Mouse (Mus musculus) embryo, embryonic 9.5 days (tissue): Measurements from ENCODE around the gene Arhgef33.

Source experiments
- DNase-seq: peaks from one replicate; pipeline ENCODE4 v3.0.0-alpha.2; 2017; ENCODE audit errors: extremely low spot score

Gene Arhgef33

DNA sequence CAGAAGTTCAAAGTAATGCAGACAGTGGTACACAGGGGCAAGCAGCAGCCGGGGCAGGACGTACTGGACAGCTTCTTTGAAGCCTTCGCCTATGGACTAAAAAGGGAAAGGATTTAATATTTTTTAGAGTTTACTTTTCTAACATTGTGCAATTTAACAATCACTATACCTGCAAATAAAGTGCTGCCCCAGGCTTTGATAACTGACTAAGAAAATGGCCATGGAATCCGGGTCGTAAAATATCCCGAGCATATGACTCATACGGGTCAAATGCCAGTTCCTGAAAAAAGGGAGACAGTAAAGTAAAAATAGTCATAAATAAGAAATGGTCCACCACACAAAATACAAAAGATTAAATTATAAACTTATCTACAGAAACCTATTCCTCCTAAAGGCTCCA, 138.2 kb downstream of the Arhgef33 start:
- no peak for DNase-seq

DNA sequence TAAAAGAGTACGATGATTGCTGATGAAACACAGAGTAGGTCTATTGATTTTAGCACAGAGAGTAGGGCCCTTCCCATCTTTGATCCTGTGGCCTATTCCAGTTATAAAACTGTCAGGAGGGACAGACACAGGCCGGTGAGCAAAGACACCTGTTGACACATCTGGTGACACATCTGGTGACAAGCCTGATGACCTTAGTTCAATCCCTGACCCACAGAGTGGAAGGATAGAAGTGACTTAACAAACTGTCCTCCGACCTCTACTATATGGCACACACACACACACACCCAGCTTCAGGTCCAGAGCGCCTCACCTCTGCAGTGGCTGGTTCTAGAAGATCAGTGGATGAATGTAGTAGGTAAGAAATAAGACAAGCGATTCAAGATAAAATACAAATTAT, 139.3 kb downstream of the Arhgef33 start:
- no peak for DNase-seq
